Mouse (Mus musculus) common myeloid progenitor, adult 5-6 weeks (primary cell): ENCODE data around the gene Panx1. TPM values are rescaled to one million over a fixed set of nuclear protein-coding genes. Genes with fewer than 3 reads are reported as not detected.

Experiments used
- ATAC-seq: replicated peaks from 2 replicates; pipeline ENCODE4 v1.8.0; 2016; ENCODE audit warnings: low read depth, mild to moderate bottlenecking, moderate TSS enrichment, inconsistent platforms; ENCODE audit not compliant: poor library complexity, severe bottlenecking
- total RNA-seq: library from RNA; stranded (forward); fragments of 200-1000, 187-1606 nt; gene quantifications from 2 replicates; pipeline ENCODE4 v1.2.3, GENCODE M21; 2017

Gene Panx1
- total RNA-seq, 1 experiment from 2014 or later, result 18.2 TPM

- ATAC-seq, result no peak
Measured at GRCm38 (mm10) chr9:14974251-14975232, 70.7 kb downstream of the Panx1 start.

- 0 out of 2 replicates have a peak, but pooled peaks have one; percentile 25 for ATAC-seq
Measured at GRCm38 (mm10) chr9:14973762-14974161, 71.5 kb downstream of the Panx1 start.

GRCm38 (mm10) chr9:14970805-14971525 lies 74.3 kb downstream of the Panx1 start:
- ATAC-seq, result no peak

GRCm38 (mm10) chr9:14970211-14970610 lies 75.1 kb downstream of the Panx1 start:
- ATAC-seq, result no peak

GRCm38 (mm10) chr9:14967598-14967997 lies 77.7 kb downstream of the Panx1 start:
- no peak for ATAC-seq

- no peak for ATAC-seq
Measured at GRCm38 (mm10) chr9:14966787-14967186, 78.5 kb downstream of the Panx1 start.

- ATAC-seq, result no peak
Measured at GRCm38 (mm10) chr9:14965368-14965767, 79.9 kb downstream of the Panx1 start.

- ATAC-seq, result no peak
Measured at GRCm38 (mm10) chr9:14962769-14963168, 82.5 kb downstream of the Panx1 start.

- ATAC-seq, result no peak
Measured at GRCm38 (mm10) chr9:14954659-14955058, 90.6 kb downstream of the Panx1 start.

Other genes with a start within 250 kb of the Panx1 start
- gene Gpr83, start 185.3 kb downstream of the Panx1 start, total RNA-seq, result not detected in 2 replicates
- gene Izumo1r, start 141.5 kb downstream of the Panx1 start, total RNA-seq, result not detected in 2 replicates
- not detected in 2 replicates for gene Hephl1, start 66.6 kb upstream of the Panx1 start, total RNA-seq
- 1.0 TPM in 1 of 2 replicates, not detected in the other for gene Vstm5, start 193.6 kb upstream of the Panx1 start, total RNA-seq
- gene Med17, start 234.5 kb upstream of the Panx1 start, total RNA-seq, result 34.3 and 35.0 TPM in 2 replicates